Mouse (Mus musculus): ENCODE results near the gene Fbln5. TPM values are rescaled to one million over a fixed set of nuclear protein-coding genes. Genes with fewer than 3 reads are reported as not detected.

Fbln5 gene
- total and polyA plus RNA-seq, 2 experiments from 2014 or later: 16.8 to 23.5 TPM

DNA sequence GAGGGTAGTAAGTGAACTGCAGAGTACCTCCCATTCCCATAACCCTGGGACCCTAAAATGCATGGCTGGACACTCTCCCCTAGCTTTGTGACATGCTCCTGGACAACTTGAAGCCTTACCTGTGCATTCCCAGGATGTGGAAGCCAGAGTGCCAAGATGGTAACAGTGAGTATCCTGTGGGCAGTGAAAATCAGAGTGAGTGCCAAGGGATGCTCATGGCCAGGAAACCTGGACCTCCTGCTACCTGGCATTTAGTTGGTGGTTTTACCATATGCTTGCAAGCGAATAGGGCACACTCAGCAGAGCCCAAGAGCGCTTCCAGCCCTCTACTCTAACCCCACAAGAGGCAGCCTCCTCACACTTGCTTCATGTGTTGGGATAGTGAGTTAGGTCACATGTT, 4.4 kb downstream of the Fbln5 start:
- Histone ChIP-seq H3K4me1 (ENCODE audit: insufficient read depth, low read length) (peaks cover 5% of the 10 kb centered on the region), H3K4me2 (ENCODE audit: low read depth, low read length) (no peak overlapping the region), H3K9ac (replicated peaks; ENCODE audit: low read length) (no peak overlapping the region), H3K27me3 (ENCODE audit: insufficient read depth, low read length) (no peaks in the 10 kb centered on the region), H3K36me3 (ENCODE audit: insufficient read depth, low read length) (no peaks in the 10 kb centered on the region), H3K27ac (no peak overlapping the region), H3K4me3 (ENCODE audit: low read length) (no peak overlapping the region), H3K9me3 (ENCODE audit: low read length) (no peaks in the 10 kb centered on the region)
- TF ChIP-seq CTCF (IDR thresholded peaks at IDR 0.05; ENCODE audit: low read depth): no peak
- 86% methylated on average over 2 of the region's 2 CpGs for WGBS
- ATAC-seq (no peak), DNase-seq (ENCODE audit: low spot score) (no peak)

GRCm38 (mm10) chr12:101811181-101811580, 7.7 kb downstream of the Fbln5 start:
- H3K9me3 ChIP-seq (ENCODE audit: low read length): no peaks in the 10 kb centered on the region
- no peak overlapping the region for H3K4me2 ChIP-seq (ENCODE audit: low read depth, low read length)
- 68% methylated on average over 6 of the region's 6 CpGs for WGBS

GRCm38 (mm10) chr12:101810515-101810914, 8.3 kb downstream of the Fbln5 start:
- Histone ChIP-seq H3K27ac (no peak overlapping the region), H3K4me2 (ENCODE audit: low read depth, low read length) (no peak overlapping the region), H3K9ac (replicated peaks; ENCODE audit: low read length) (no peak overlapping the region), H3K4me3 (ENCODE audit: low read length) (no peak overlapping the region), H3K27me3 (ENCODE audit: insufficient read depth, low read length) (no peaks in the 10 kb centered on the region), H3K36me3 (ENCODE audit: insufficient read depth, low read length) (no peaks in the 10 kb centered on the region), H3K9me3 (ENCODE audit: low read length) (no peaks in the 10 kb centered on the region), H3K4me1 (ENCODE audit: insufficient read depth, low read length) (no peaks in the 10 kb centered on the region)
- TF ChIP-seq CTCF (IDR thresholded peaks at IDR 0.05; ENCODE audit: low read depth): no peak
- ATAC-seq: peak; percentile 67; the same call in 1 of the 2 replicates
- 45% methylated on average over 2 of the region's 2 CpGs for WGBS
- DNase-seq (ENCODE audit: low spot score): peak; percentile 10

More at GRCm38 (mm10) chr12:101811181-101811580, 7.7 kb downstream of the Fbln5 start:
- no peak overlapping the region for H3K4me3 ChIP-seq (ENCODE audit: low read length)
- peak; percentile 50 for TF ChIP-seq CTCF (IDR thresholded peaks at IDR 0.05; ENCODE audit: low read depth)
- no peaks in the 10 kb centered on the region for H3K4me1 ChIP-seq (ENCODE audit: insufficient read depth, low read length)
- no peak for ATAC-seq
- H3K36me3 ChIP-seq (ENCODE audit: insufficient read depth, low read length): no peaks in the 10 kb centered on the region
- no peak overlapping the region for H3K9ac ChIP-seq (replicated peaks; ENCODE audit: low read length)
- H3K27ac ChIP-seq: no peak overlapping the region
- DNase-seq (ENCODE audit: low spot score): no peak
- H3K27me3 ChIP-seq (ENCODE audit: insufficient read depth, low read length): no peaks in the 10 kb centered on the region

- Histone ChIP-seq H3K4me3 (ENCODE audit: low read length) (no peak overlapping the region), H3K27me3 (ENCODE audit: insufficient read depth, low read length) (no peaks in the 10 kb centered on the region), H3K4me2 (ENCODE audit: low read depth, low read length) (no peak overlapping the region), H3K4me1 (ENCODE audit: insufficient read depth, low read length) (no peaks in the 10 kb centered on the region), H3K27ac (no peak overlapping the region), H3K9ac (replicated peaks; ENCODE audit: low read length) (no peak overlapping the region), H3K9me3 (ENCODE audit: low read length) (no peaks in the 10 kb centered on the region), H3K36me3 (ENCODE audit: insufficient read depth, low read length) (no peaks in the 10 kb centered on the region)
- ATAC-seq: peak; percentile 59; the same call in 1 of the 2 replicates
- WGBS: 30% methylated on average over 2 of the region's 2 CpGs
- TF ChIP-seq CTCF (IDR thresholded peaks at IDR 0.05; ENCODE audit: low read depth): no peak
- no peak for DNase-seq (ENCODE audit: low spot score)
These were observed 11.5 kb downstream of the Fbln5 start for GRCm38 (mm10) chr12:101807400-101807799.

- Histone ChIP-seq H3K9ac (replicated peaks; ENCODE audit: low read length) (no peak overlapping the region), H3K9me3 (ENCODE audit: low read length) (no peaks in the 10 kb centered on the region), H3K4me1 (ENCODE audit: insufficient read depth, low read length) (no peaks in the 10 kb centered on the region), H3K4me2 (ENCODE audit: low read depth, low read length) (no peak overlapping the region), H3K4me3 (ENCODE audit: low read length) (no peak overlapping the region), H3K27me3 (ENCODE audit: insufficient read depth, low read length) (no peaks in the 10 kb centered on the region), H3K27ac (no peak overlapping the region), H3K36me3 (ENCODE audit: insufficient read depth, low read length) (no peaks in the 10 kb centered on the region)
- no peak for TF ChIP-seq CTCF (IDR thresholded peaks at IDR 0.05; ENCODE audit: low read depth)
- ATAC-seq (no peak), DNase-seq (ENCODE audit: low spot score) (no peak)
- WGBS: 89% methylated on average over 3 of the region's 3 CpGs
These were observed 16.4 kb downstream of the Fbln5 start for GRCm38 (mm10) chr12:101802445-101802844.

DNA sequence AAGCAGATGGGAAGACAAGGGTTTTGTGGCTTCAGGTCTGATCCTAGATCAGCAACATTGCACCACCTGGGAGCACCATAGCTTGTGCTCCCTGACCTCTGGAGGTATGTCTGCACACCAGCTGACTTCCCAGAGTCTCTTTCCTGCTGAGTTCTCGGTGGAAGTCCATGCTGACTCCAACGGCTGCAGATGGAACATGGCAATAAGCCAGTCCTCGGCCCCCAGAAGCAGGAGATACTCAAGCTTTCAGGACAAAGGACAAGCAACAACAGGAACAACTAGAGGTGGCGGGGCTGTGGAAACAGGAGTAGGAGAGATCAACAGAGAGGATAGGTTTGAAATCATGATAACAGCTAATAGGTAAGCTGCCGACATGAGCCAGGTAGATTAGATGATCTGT, 17.1 kb downstream of the Fbln5 start:
- Histone ChIP-seq H3K27me3 (ENCODE audit: insufficient read depth, low read length) (no peaks in the 10 kb centered on the region), H3K27ac (no peak overlapping the region), H3K4me3 (ENCODE audit: low read length) (no peak overlapping the region), H3K9ac (replicated peaks; ENCODE audit: low read length) (no peak overlapping the region), H3K36me3 (ENCODE audit: insufficient read depth, low read length) (no peaks in the 10 kb centered on the region), H3K4me1 (ENCODE audit: insufficient read depth, low read length) (no peaks in the 10 kb centered on the region), H3K4me2 (ENCODE audit: low read depth, low read length) (no peak overlapping the region), H3K9me3 (ENCODE audit: low read length) (no peaks in the 10 kb centered on the region)
- ATAC-seq (no peak), DNase-seq (ENCODE audit: low spot score) (no peak)
- 70% methylated on average over 5 of the region's 5 CpGs for WGBS
- no peak for TF ChIP-seq CTCF (IDR thresholded peaks at IDR 0.05; ENCODE audit: low read depth)

- Histone ChIP-seq H3K36me3 (ENCODE audit: insufficient read depth, low read length) (no peaks in the 10 kb centered on the region), H3K9me3 (ENCODE audit: low read length) (no peaks in the 10 kb centered on the region), H3K9ac (replicated peaks; ENCODE audit: low read length) (no peak overlapping the region), H3K4me1 (ENCODE audit: insufficient read depth, low read length) (no peaks in the 10 kb centered on the region), H3K4me3 (ENCODE audit: low read length) (no peak overlapping the region), H3K27me3 (ENCODE audit: insufficient read depth, low read length) (no peaks in the 10 kb centered on the region), H3K27ac (no peak overlapping the region), H3K4me2 (ENCODE audit: low read depth, low read length) (no peak overlapping the region)
- TF ChIP-seq CTCF (IDR thresholded peaks at IDR 0.05; ENCODE audit: low read depth): no peak
- WGBS: 82% methylated on average over 3 of the region's 3 CpGs
- DNase-seq (ENCODE audit: low spot score) (no peak), ATAC-seq (no peak)
These were observed 17.8 kb downstream of the Fbln5 start for GRCm38 (mm10) chr12:101801051-101801450.
